Mouse (Mus musculus): ENCODE results near the gene Pakap.

Gene Pakap

DNA sequence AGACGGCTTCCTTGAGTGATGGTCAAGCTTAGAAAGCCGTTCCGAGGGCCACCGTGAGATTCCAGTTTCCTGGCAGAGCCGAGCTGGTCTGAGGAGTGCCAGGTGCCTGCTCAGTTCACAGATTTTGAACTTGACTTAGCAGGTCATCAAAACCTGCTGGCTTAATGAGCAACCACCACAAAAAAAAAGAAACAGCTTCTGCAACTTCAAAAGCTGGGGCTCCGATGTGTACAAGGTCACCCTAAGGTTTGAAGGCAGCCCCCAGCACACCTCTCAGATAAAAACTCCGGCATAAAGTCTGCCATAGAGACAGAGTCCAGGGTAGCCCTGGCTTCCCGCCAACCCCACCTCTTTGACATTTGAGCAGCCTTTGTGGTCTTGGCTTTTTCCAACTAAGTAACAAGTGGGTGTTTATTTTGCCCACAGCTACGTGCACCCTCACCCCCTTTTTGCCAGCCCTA lies 348.3 kb downstream of the Pakap start, which contains the start of gene D630039A03Rik:
Gene D630039A03Rik (minus strand): TSS at position 97 of the 461 bp plus-strand sequence.
- DNase-seq (ENCODE audit: low spot score) = no peak

DNA sequence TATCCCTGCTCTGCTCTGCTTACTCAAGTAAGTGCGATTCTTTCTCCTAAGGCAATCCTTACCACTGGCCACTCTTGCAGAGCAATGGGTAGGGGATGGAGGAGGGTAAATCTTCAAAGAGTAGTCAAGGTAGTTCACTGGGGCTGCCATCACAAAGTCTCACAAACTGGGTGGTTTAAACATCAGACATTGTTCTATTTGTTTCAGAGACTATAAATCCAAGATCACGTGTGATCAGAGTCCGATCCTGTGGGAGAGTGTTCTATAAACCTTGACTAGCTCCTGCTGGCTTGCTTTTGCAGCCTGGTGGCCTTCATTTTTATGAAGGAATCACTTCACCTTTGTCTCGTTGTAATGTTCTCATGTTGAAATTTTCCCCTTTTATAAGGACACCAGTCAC lies 348.7 kb downstream of the Pakap start:
- no peak for DNase-seq (ENCODE audit: low spot score)

DNA sequence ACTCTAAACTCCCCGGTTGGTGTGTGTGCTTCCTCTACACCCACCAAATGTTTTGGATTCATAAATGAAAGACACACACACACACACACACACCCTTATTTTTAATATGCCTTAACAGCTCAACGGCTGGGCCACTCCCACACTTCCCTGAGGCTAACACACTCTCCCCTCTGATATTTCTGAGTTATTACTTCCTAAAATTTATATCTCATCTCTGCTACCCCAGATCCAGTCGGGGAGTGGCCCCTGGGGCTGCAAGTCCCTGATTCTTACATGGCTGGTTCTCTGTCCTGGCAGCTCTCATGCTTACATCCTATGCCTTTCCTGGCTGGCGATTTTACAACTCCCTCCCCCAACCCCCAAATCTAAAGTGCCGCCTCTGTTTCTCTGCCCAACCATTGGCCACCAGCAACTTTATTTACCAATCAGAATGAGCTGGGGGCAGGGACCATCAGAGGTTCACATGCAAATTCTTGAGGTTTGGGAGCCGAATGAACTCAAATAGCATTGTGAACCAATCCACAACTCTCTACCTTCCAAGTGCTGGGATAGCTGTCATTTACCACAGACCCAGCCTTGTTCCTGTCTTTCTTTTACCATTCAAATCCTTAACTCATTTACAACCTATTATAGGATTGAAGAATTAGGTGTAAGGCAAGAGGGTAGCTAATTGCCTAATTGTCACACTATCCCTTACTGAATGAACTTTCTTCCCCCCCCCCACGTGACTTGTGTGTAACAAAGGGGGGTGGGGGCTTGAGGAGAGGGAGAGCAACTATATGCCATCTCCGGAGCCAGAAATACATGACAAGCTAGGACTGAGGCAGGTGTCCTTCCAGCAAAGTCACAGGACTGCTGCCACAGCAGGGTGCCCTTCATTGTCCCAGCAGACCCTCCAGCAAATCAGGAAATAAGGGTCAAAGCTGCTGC lies 351.8 kb downstream of the Pakap start:
- DNase-seq (ENCODE audit: low spot score) = no peak

DNA sequence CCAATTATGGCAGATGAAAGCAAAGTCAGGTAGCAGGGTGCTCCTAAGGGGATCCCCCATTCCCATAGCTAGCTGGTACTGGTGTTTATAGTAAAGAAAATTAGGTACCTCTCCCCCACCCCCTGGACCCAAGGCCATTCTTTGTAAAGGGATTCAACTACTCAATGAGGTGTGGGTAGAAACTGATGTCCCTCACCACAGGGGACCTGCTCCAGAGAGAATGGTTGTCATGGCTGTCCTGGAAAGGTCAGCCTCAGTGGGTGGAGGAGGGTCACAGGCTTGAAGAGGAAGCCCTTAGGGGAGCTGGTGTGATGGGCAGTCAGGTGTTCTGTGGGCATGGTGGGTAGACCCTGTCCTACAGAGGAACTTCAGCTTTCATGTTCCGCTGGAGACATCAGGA lies 352.5 kb downstream of the Pakap start:
- no peak for DNase-seq (ENCODE audit: low spot score)

DNA sequence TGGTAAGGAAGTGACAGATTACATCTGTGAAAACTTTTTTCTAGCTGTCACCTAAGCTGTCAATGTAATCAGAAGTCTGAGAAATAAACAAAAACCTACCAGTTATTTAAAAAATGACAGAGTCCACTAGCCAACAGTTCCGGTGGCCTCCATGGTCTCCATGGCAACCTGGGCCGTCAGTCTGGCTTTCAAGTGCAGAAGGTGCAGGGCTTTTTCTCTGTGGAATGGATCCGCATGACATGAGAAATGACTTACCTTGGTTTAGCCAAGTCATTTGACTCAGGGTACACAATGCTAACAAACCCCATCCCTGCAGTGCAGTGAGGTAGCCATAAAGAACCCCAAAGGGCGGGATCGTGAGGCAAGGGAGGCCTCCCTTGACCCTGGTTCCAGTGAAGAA lies 354.2 kb downstream of the Pakap start:
- no peak for DNase-seq (ENCODE audit: low spot score)

DNA sequence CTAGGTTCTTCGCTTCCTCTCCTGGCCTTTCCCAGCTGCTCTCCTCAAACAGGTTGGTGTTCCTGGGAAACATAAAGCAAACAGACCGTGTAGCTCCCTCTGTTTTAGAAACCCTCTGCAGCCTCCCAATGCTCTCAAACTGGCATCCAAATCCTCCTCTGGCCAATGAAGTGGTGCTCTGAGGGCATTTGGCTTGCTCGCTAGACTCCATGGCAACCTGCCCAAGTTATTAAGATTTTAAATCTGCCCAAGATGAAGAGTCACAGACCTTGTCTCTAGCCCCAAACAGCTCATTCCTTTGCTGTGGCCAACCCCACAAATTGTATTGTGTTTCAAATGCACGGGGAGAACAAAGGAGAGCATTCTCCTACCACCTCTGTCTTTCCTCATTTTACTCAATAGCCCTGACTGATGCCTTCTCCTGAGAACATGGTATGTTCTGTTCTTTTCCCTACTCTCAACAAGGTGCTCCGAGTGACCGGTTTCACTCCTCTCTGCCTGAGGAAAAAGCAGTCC lies 356.6 kb downstream of the Pakap start:
- no peak for DNase-seq (ENCODE audit: low spot score)

DNA sequence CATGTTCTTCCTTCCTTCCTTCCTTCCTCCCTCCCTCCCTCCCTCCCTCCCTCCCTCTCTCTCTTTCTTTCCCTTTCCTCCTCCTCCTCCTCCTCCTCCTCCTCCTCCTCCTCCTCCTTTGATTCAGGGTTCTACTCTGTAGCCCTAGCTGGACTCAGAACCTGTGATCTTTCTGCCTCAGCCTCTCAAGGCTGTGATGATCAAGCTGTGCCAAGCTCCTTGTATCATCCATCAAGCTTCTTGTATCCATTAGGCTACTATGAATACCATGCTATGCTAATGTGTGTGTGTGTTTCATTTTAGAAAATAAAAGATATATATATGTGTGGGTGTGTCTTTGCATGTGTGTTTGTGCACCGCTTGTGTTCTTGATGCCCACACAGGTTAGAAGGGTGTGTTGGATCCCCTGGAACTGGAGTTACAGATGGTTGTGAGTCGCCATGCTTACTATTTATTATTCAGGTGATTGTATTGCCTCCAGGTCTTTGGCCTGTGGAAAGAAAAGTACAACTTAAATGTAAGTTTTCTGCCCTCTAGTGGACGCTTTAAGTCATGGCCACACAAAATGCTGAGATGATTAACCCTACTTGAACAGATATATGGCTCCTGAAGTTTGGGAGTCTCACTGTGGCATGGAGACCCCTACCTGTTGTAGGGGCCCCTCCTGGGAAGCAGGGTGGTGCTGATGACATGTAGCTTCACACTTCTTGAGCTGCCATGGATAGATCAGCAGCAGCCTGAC lies 359.7 kb downstream of the Pakap start:
- peak; percentile 23 for DNase-seq (ENCODE audit: low spot score)

DNA sequence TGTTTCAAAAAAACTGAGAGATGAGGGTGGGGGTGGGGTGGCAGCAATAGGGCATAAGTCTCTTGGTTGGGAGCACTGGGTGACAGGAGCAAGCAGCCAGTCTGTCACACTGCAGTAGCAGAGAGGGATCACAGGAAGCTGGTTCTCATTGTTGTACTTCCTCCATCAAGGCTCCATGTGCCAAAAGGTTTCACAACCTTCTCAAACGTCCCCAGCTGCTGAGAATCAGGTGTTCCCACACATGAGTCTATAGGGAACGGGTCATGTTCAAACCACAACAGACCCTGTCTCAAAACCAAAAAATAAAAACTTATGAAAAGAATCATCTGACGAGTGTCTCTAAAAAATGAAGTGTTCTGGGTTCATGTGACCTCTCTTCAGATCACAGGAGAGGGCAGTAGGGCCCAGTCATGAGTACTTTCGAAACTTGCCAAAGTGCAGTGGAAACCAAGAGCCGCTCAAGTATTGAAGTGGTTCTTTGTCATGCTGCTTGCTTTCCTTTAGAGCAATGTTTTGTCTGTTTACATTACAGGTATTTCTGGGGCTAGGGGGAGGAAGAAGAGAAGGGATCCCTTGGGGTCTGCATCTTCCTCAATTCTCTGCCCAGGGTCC lies 362.7 kb downstream of the Pakap start:
- no peak for DNase-seq (ENCODE audit: low spot score)

DNA sequence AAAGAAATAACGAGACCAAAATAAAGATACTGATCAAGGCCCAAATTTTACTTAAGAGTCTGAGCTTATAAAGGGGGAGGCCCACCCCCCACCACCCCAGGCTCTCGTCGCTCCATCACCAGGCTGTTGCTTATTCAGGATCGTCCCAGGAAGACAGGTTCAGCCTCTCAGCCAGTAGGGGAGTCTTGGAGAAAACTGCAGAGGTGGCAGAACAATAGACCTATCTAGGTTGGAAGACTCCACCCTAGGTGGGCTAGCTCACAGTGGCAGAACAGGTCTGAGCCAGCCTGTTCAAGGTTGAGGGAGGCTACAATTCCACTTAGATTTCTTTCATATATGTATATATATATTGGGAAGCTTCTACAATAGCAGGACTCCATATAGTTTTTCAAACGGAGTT lies 366.2 kb downstream of the Pakap start:
- DNase-seq (ENCODE audit: low spot score) = no peak

DNA sequence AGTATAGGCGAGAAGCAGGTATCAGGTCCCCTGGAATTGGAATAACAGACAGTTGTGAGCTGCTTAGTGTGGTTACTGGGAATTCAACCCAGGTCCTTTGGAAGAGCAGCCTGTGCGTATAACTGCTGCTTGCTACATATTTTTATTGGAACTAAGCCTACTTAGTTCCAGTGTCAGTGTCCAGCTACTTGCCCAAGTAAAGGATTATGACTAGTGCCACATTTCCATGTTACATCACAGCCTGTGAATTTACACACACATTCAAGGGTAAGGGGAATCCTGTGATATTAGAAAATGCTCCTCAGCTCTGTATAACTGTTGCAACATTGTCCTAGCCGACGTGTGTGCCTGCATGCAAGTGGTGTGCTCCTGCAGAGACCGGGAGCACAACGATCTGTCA lies 369.3 kb downstream of the Pakap start:
- no peak for DNase-seq (ENCODE audit: low spot score)

DNA sequence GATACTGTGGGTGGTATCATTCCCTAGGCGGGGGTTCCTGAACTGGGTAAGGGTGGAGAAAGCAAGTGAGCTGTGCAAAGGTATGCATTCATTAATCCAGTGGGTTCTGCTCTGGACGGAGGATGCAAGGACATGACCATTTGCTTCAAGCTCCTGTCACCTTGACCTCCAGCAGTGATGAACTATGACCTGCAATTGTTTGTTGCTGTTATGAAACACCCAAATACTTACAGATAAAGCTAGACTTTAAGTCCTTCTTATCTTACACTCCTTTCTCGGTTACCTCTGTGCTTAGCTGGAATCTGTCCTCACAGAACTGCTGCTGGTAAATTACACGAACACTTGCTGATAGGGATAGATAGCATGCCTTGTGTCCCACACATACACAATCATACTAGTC lies 372.7 kb downstream of the Pakap start:
- no peak for DNase-seq (ENCODE audit: low spot score)

DNA sequence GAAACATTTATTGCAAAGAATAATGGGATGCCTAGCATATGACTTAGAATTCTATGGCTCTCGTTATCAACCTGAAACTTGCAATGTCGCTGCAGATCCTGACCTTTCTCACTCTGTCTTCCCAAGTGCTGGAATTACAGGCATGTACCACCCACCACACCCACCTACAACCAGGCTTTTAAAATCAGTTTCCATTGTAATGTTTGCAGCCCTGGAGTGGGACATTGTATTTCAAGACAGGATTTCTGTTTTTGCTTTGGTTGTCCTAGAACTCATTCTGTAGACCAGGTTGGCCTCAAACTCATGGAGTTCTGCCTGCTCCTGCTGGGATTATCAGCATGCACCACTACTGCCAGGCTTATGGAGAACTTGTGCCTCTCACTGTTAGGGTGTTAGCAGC lies 374.9 kb downstream of the Pakap start:
- DNase-seq (ENCODE audit: low spot score) = no peak

Data from c-Kit-positive CD71-positive TER-119-positive erythroid progenitor cells, embryonic 14.5 days (primary cell).